Mouse (Mus musculus): Measurements from ENCODE around the gene Sun2. TPM values are rescaled to one million over a fixed set of nuclear protein-coding genes. Genes with fewer than 3 reads are reported as not detected.
A peak's percentile ranks its signal among the peaks of the same experiment; 100 is the strongest.

The Sun2 gene
- total and polyA plus RNA-seq, 2 experiments from 2014 or later = 4.5 to 43.6 TPM

DNA sequence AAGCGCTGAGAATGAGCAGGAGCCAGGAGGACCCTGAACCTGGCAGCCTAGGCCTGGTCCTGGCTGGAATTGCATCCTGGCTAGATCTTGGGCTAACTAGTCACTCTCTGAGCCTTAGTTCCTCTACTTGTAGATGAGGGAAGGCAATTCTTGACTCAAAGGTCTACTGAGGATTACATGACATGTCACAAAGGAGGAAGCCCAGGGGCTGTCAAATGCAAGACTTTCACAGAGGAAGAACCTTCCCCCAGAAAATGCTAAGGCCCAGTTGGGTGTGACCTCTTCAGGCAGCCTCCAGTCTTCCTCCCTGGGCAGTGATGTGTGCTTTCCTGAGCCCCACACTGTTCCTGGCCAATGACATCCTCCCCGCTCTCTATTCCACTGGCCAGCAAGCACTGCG lies 14.8 kb upstream of the Sun2 start:
- DNase-seq (ENCODE audit: low spot score) = no peak
- WGBS = 95% methylated on average over 3 of the region's 3 CpGs
- no peak for ATAC-seq
- no peak overlapping the region for H3K4me3 ChIP-seq (ENCODE audit: low read length)
- H3K9ac ChIP-seq (replicated peaks; ENCODE audit: low read length) = no peak overlapping the region
- no peaks in the 10 kb centered on the region for H3K27me3 ChIP-seq (ENCODE audit: insufficient read depth, low read length)
- H3K27ac ChIP-seq = no peak overlapping the region
- H3K4me2 ChIP-seq (ENCODE audit: low read depth, low read length) = no peak overlapping the region
- no peaks in the 10 kb centered on the region for H3K4me1 ChIP-seq (ENCODE audit: insufficient read depth, low read length)
- H3K9me3 ChIP-seq (ENCODE audit: low read length) = no peaks in the 10 kb centered on the region
- no peak for TF ChIP-seq CTCF (IDR thresholded peaks at IDR 0.05; ENCODE audit: low read depth)
- peaks cover 8% of the 10 kb centered on the region; the same call in 1 of the 2 replicates for H3K36me3 ChIP-seq (ENCODE audit: insufficient read depth, low read length)

- ATAC-seq (no peak), DNase-seq (ENCODE audit: low spot score) (no peak)
- Histone ChIP-seq H3K4me3 (ENCODE audit: low read length) (no peak overlapping the region), H3K9me3 (ENCODE audit: low read length) (no peaks in the 10 kb centered on the region), H3K36me3 (ENCODE audit: insufficient read depth, low read length) (no peaks in the 10 kb centered on the region; the same call in 1 of the 2 replicates), H3K4me2 (ENCODE audit: low read depth, low read length) (no peak overlapping the region), H3K27ac (no peak overlapping the region), H3K4me1 (ENCODE audit: insufficient read depth, low read length) (no peaks in the 10 kb centered on the region), H3K9ac (replicated peaks; ENCODE audit: low read length) (no peak overlapping the region), H3K27me3 (ENCODE audit: insufficient read depth, low read length) (no peaks in the 10 kb centered on the region)
- no peak for TF ChIP-seq CTCF (IDR thresholded peaks at IDR 0.05; ENCODE audit: low read depth)
- 64% methylated on average over 8 of the region's 8 CpGs for WGBS
These were observed 13.8 kb upstream of the Sun2 start for GRCm38 (mm10) chr15:79755977-79756625.

DNA sequence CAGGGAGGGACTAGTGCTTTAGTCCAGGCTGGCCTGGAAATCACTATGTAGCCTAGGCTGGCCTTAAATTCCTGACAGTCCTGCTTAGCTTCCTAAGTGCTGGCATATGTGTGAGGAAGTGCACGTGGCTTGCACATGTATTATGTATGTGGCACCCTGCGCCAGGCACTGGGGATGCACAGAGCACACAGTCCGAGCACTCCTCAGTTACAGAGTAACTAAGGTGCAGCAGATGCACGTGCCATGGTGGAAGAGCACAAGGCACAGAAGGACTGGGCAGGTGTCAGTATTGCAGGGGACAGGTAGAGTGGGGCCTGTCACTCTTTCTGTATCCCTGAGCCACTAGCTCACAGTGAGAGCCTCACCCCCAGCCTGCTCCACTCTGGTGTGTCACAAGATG lies 12.8 kb upstream of the Sun2 start:
- ATAC-seq = no peak
- no peaks in the 10 kb centered on the region for H3K36me3 ChIP-seq (ENCODE audit: insufficient read depth, low read length)
- DNase-seq (ENCODE audit: low spot score) = no peak
- H3K9me3 ChIP-seq (ENCODE audit: low read length) = no peaks in the 10 kb centered on the region
- no peak overlapping the region for H3K9ac ChIP-seq (replicated peaks; ENCODE audit: low read length)
- H3K27ac ChIP-seq = no peak overlapping the region
- no peak for TF ChIP-seq CTCF (IDR thresholded peaks at IDR 0.05; ENCODE audit: low read depth)
- H3K4me3 ChIP-seq (ENCODE audit: low read length) = no peak overlapping the region
- WGBS = 79% methylated on average over 4 of the region's 4 CpGs
- no peak overlapping the region for H3K4me2 ChIP-seq (ENCODE audit: low read depth, low read length)
- no peaks in the 10 kb centered on the region for H3K4me1 ChIP-seq (ENCODE audit: insufficient read depth, low read length)
- H3K27me3 ChIP-seq (ENCODE audit: insufficient read depth, low read length) = no peaks in the 10 kb centered on the region

GRCm38 (mm10) chr15:79753873-79754272 lies 11.5 kb upstream of the Sun2 start:
- Histone ChIP-seq H3K4me1 (ENCODE audit: insufficient read depth, low read length) (no peaks in the 10 kb centered on the region), H3K36me3 (ENCODE audit: insufficient read depth, low read length) (no peaks in the 10 kb centered on the region), H3K4me2 (ENCODE audit: low read depth, low read length) (no peak overlapping the region), H3K9ac (replicated peaks; ENCODE audit: low read length) (no peak overlapping the region), H3K9me3 (ENCODE audit: low read length) (no peaks in the 10 kb centered on the region), H3K4me3 (ENCODE audit: low read length) (no peak overlapping the region), H3K27me3 (ENCODE audit: insufficient read depth, low read length) (no peaks in the 10 kb centered on the region), H3K27ac (no peak overlapping the region)
- DNase-seq (ENCODE audit: low spot score) (no peak), ATAC-seq (no peak)
- no peak for TF ChIP-seq CTCF (IDR thresholded peaks at IDR 0.05; ENCODE audit: low read depth)
- 55% methylated on average over 4 of the region's 4 CpGs for WGBS

- no peaks in the 10 kb centered on the region for H3K27me3 ChIP-seq (ENCODE audit: insufficient read depth, low read length)
- no peak for TF ChIP-seq CTCF (IDR thresholded peaks at IDR 0.05; ENCODE audit: low read depth)
- ATAC-seq = no peak; the same call in 1 of the 2 replicates
- H3K9me3 ChIP-seq (ENCODE audit: low read length) = no peaks in the 10 kb centered on the region
- no peak overlapping the region for H3K4me2 ChIP-seq (ENCODE audit: low read depth, low read length)
- H3K27ac ChIP-seq = no peak overlapping the region
- 98% methylated on average over 3 of the region's 3 CpGs for WGBS
- no peaks in the 10 kb centered on the region for H3K36me3 ChIP-seq (ENCODE audit: insufficient read depth, low read length)
- DNase-seq (ENCODE audit: low spot score) = no peak
- no peak overlapping the region for H3K4me3 ChIP-seq (ENCODE audit: low read length)
- no peaks in the 10 kb centered on the region for H3K4me1 ChIP-seq (ENCODE audit: insufficient read depth, low read length)
- no peak overlapping the region for H3K9ac ChIP-seq (replicated peaks; ENCODE audit: low read length)
These were observed 11.1 kb upstream of the Sun2 start for GRCm38 (mm10) chr15:79753420-79753752.

GRCm38 (mm10) chr15:79752742-79753419 lies 10.5 kb upstream of the Sun2 start:
- H3K9me3 ChIP-seq (ENCODE audit: low read length) = no peaks in the 10 kb centered on the region
- H3K4me1 ChIP-seq (ENCODE audit: insufficient read depth, low read length) = no peaks in the 10 kb centered on the region
- DNase-seq (ENCODE audit: low spot score) (peak; percentile 78), ATAC-seq (peak; percentile 62; the same call in 1 of the 2 replicates)
- no peaks in the 10 kb centered on the region for H3K36me3 ChIP-seq (ENCODE audit: insufficient read depth, low read length)
- no peak overlapping the region for H3K4me2 ChIP-seq (ENCODE audit: low read depth, low read length)
- 25% methylated on average over 11 of the region's 11 CpGs for WGBS
- H3K27me3 ChIP-seq (ENCODE audit: insufficient read depth, low read length) = no peaks in the 10 kb centered on the region
- no peak overlapping the region for H3K9ac ChIP-seq (replicated peaks; ENCODE audit: low read length)
- H3K27ac ChIP-seq = no peak overlapping the region
- peak; percentile 99 for TF ChIP-seq CTCF (IDR thresholded peaks at IDR 0.05; ENCODE audit: low read depth)
- no peak overlapping the region for H3K4me3 ChIP-seq (ENCODE audit: low read length)

- no peaks in the 10 kb centered on the region for H3K27me3 ChIP-seq (ENCODE audit: insufficient read depth, low read length)
- no peak overlapping the region for H3K9ac ChIP-seq (replicated peaks; ENCODE audit: low read length)
- no peak overlapping the region for H3K27ac ChIP-seq
- H3K4me2 ChIP-seq (ENCODE audit: low read depth, low read length) = no peak overlapping the region
- no peaks in the 10 kb centered on the region for H3K4me1 ChIP-seq (ENCODE audit: insufficient read depth, low read length)
- TF ChIP-seq CTCF (IDR thresholded peaks at IDR 0.05; ENCODE audit: low read depth) = no peak
- WGBS = 87% methylated on average over 17 of the region's 17 CpGs
- H3K4me3 ChIP-seq (ENCODE audit: low read length) = no peak overlapping the region
- no peak for DNase-seq (ENCODE audit: low spot score)
- no peaks in the 10 kb centered on the region for H3K9me3 ChIP-seq (ENCODE audit: low read length)
- no peak for ATAC-seq
- no peaks in the 10 kb centered on the region for H3K36me3 ChIP-seq (ENCODE audit: insufficient read depth, low read length)
These were observed 9.4 kb upstream of the Sun2 start for GRCm38 (mm10) chr15:79751772-79752171.
